Mouse (Mus musculus) activated CD4-positive, CD25-positive, alpha-beta regulatory T cell (primary cell): ENCODE measurements around the gene Traf6. TPM values are rescaled to one million over a fixed set of nuclear protein-coding genes. Genes with fewer than 3 reads are reported as not detected.

ENCODE experiments used
- polyA plus RNA-seq, 2 experiments: library from polyadenylated mRNA; unstranded; fragments of 100-300 nt; shearing (Covaris generic); gene quantifications; one replicate each; pipeline ENCODE4 v1.2.1; 2017

The Traf6 gene
- polyA plus RNA-seq, result 10 to 100 TPM; 22.4 to 29.1 TPM

GRCm38 (mm10) chr2:101678236-101679021, at the start of gene Traf6:
Gene Traf6, plus strand, starts transcription at chr2:101678429.

GRCm38 (mm10) chr2:101649114-101649671, 29.0 kb upstream of the Traf6 start, which contains the start of the genes Rag1 and B230118H07Rik:
Gene Rag1, minus strand, starts transcription at chr2:101649501.
Gene B230118H07Rik, minus strand, starts transcription at chr2:101649532.

Other genes starting within 250 kb of the Traf6 start
- gene Rag2, start 53.7 kb upstream of the Traf6 start, polyA plus RNA-seq, result under 1 TPM in 1 of 2 experiments, not detected in 1; 0.10 TPM
- not detected for gene Rag1, start 28.9 kb upstream of the Traf6 start, polyA plus RNA-seq
- gene B230118H07Rik, start 28.9 kb upstream of the Traf6 start, polyA plus RNA-seq, result 1 to 10 TPM in 1 of 2 experiments, under 1 TPM in 1; 0.61 to 1.4 TPM
- 1 to 10 TPM; 1.2 to 5.9 TPM for gene Prr5l, start 204.6 kb downstream of the Traf6 start, polyA plus RNA-seq
- 10 to 100 TPM; 21.4 to 27.4 TPM for gene Commd9, start 207.8 kb downstream of the Traf6 start, polyA plus RNA-seq